Mouse (Mus musculus) thymus, adult 2 months (tissue): ENCODE measurements around the gene Tmem45a2.

Experiments used
- CTCF ChIP-seq: fragments of 200-500 bp; IDR thresholded peaks from 2 replicates; pipeline ENCODE4 v1.5.1; 2012; ENCODE audit warnings: mild to moderate bottlenecking, control low read depth, low read length, moderate library complexity, borderline replicate concordance; ENCODE audit not compliant: control insufficient read depth, poor library complexity, insufficient read depth; ENCODE audit errors: extremely low read depth
- POLR2A ChIP-seq: fragments of 200-500 bp; IDR thresholded peaks from 2 replicates; pipeline ENCODE4 v1.6.1; 2012; ENCODE audit warnings: mild to moderate bottlenecking, low read length, control low read depth, moderate library complexity; ENCODE audit not compliant: control insufficient read depth, poor library complexity, insufficient read depth; ENCODE audit errors: extremely low read depth

- TF ChIP-seq CTCF (no peak), POLR2A (no peak)
Measured at GRCm38 (mm10) chr16:57099572-57100237, 28.5 kb upstream of the Tmem45a2 start.
